Mouse (Mus musculus) olfactory bulb, adult 2 months (tissue): ENCODE data around the gene Lrrc34.

Experiments
- CTCF ChIP-seq: fragments of 200-500 bp; IDR thresholded peaks from 2 replicates; pipeline ENCODE4 v1.5.1; 2012; ENCODE audit warnings: low read depth, mild to moderate bottlenecking, low read length, moderate library complexity; ENCODE audit not compliant: insufficient read depth
- POLR2A ChIP-seq: fragments of 200-500 bp; IDR thresholded peaks from 2 replicates; pipeline ENCODE4 v1.6.1; 2012; ENCODE audit warnings: mild to moderate bottlenecking, low read depth, low read length, moderate library complexity; ENCODE audit not compliant: insufficient read depth

DNA sequence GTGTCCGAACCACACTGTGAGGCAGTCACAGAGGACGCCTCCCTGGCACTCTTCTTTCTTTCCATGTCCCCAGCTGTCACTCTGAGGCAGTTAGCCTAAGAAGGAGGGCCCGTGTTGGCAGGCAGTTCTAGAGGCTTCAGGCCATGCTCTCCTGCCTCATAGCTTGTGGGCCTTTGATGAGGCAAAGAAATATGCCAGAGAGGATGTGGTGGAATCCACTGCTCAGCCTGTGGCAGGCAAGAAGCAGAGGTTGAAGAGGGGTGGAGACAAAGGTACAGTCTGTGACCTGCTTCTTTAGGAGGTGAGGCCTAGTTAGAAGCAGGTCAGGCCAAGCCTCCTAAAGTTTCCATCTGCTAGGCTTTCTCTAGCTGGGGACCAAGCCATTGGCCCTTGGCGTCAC, 36.7 kb downstream of the Lrrc34 start:
- TF ChIP-seq CTCF = no peak
- TF ChIP-seq POLR2A = no peak
